Mouse (Mus musculus): ENCODE results near the gene Sfrp4. TPM values are rescaled to one million over a fixed set of nuclear protein-coding genes. Genes with fewer than 3 reads are reported as not detected.
A peak's percentile ranks its signal among the peaks of the same experiment; 100 is the strongest.
"Not testable (repeated sequence)": the region's sequence is repeated elsewhere in the genome, so short reads cannot be mapped to it uniquely, and the experiment has no call there.

The Sfrp4 gene
- total RNA-seq (2014; rRNA removed) (1.7 and 2.2 TPM in 2 replicates), polyA plus RNA-seq (2015; fragmentation: Nextera tagmentation; extraction: Ambion mirVana) (1.5 and 3.0 TPM in 2 replicates)

GRCm38 (mm10) chr13:19622573-19623227 is at the start of gene Sfrp4:
Gene Sfrp4, plus strand, starts transcription at chr13:19623104.
- WGBS: 2% methylated on average over 25 of the region's 25 CpGs
- DNase-seq: peak; percentile 63
- peak; percentile 61 for ATAC-seq

DNA sequence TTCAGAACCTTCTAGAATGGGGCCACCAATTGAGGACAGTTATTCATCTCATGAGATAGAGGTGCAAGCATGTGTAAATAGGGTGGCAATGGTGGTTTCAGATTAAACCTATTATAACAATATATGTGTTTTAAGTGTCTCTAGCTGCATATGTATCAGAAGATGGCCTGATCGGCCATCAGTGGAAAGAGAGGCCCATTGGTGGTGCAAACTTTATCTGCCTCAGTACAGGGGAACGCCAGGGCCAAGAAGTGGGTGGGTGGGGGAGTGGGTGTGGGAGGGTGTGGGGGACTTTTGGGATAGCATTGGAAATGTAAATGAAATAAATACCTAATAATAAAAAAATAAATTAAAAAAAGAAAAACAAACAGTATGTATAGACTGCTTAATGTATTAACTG is 48.2 kb upstream of the Sfrp4 start:
- H3K9me3 ChIP-seq (ENCODE audit: low read length); ATAC-seq; H3K4me2 ChIP-seq (ENCODE audit: low read depth); H3K27me3 ChIP-seq (ENCODE audit: insufficient read depth, low read length); H3K36me3 ChIP-seq (ENCODE audit: insufficient read depth); H3K4me3 ChIP-seq (ENCODE audit: low read depth, low read length); H3K27ac ChIP-seq (ENCODE audit: low read depth, low read length); H3K9ac ChIP-seq; DNase-seq; H3K4me1 ChIP-seq (ENCODE audit: insufficient read depth): not testable (repeated sequence)
- 87% methylated on average over 2 of the region's 2 CpGs for WGBS

More at GRCm38 (mm10) chr13:19622573-19623227, at the start of gene Sfrp4:
- Histone ChIP-seq H3K9ac (peak within 1 kb of the TSS; percentile 55), H3K27me3 (ENCODE audit: insufficient read depth, low read length) (0 out of 2 replicates have a peak, but pooled peaks cover 8% of the 10 kb centered on the region), H3K4me3 (ENCODE audit: low read depth, low read length) (peak within 1 kb of the TSS; percentile 46), H3K36me3 (ENCODE audit: insufficient read depth) (no peaks in the 10 kb centered on the region), H3K9me3 (ENCODE audit: low read length) (no peaks in the 10 kb centered on the region), H3K4me2 (ENCODE audit: low read depth) (peak within 1 kb of the TSS; percentile 78), H3K4me1 (ENCODE audit: insufficient read depth) (peaks cover 4% of the 10 kb centered on the region; the same call in 1 of the 2 replicates), H3K27ac (ENCODE audit: low read depth, low read length) (no peak within 1 kb of the TSS)
- peak; percentile 48 for TF ChIP-seq CTCF (IDR thresholded peaks at IDR 0.05; ENCODE audit: low read depth)

GRCm38 (mm10) chr13:19575947-19576346 is 47.0 kb upstream of the Sfrp4 start:
- Histone ChIP-seq H3K9ac (no peak overlapping the region), H3K4me2 (ENCODE audit: low read depth) (no peak overlapping the region), H3K27me3 (ENCODE audit: insufficient read depth, low read length) (no peaks in the 10 kb centered on the region), H3K4me3 (ENCODE audit: low read depth, low read length) (no peak overlapping the region), H3K27ac (ENCODE audit: low read depth, low read length) (no peak overlapping the region), H3K4me1 (ENCODE audit: insufficient read depth) (no peaks in the 10 kb centered on the region), H3K36me3 (ENCODE audit: insufficient read depth) (no peaks in the 10 kb centered on the region), H3K9me3 (ENCODE audit: low read length) (no peaks in the 10 kb centered on the region)
- DNase-seq (no peak), ATAC-seq (no peak)
- no peak for TF ChIP-seq CTCF (IDR thresholded peaks at IDR 0.05; ENCODE audit: low read depth)
- 93% methylated on average over 3 of the region's 3 CpGs for WGBS

DNA sequence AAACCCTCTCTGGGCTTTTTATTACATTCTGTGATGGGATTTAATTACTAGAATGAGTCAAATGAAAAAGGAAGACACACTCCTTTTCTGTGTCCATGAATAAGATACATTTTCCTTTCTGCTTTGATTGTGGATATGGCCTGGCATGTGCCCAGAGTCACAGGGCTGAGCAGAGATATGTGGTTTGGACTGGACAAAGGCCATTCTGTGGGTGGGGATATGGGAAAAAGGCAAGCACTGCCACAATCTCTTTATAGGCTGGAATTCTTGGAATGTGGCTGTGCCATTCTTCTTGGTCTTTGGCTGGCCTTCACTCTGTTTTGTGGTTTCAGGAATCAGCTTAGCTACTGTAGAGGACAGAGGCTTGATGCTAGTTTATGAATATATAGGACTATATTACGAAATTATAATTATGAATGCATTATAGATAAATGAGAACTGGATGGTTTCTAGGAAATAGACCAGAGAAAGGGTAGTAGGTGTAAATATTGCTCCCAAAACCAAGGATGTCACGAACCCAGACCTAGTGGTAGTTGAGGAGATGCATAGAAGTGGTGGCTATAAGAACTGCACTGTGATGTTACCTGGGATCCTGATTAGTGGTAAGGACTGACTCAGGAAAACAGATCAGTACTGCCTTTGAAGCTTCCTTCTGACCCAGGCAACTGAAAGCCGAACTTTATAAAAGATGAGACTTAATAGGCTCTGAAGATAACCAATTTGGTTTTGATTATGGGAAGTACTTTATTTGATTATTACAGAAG is 31.7 kb upstream of the Sfrp4 start:
- Histone ChIP-seq H3K4me3 (ENCODE audit: low read depth, low read length) (no peak overlapping the region), H3K36me3 (ENCODE audit: insufficient read depth) (peaks cover 3% of the 10 kb centered on the region; the same call in 1 of the 2 replicates), H3K4me1 (ENCODE audit: insufficient read depth) (no peaks in the 10 kb centered on the region), H3K27me3 (ENCODE audit: insufficient read depth, low read length) (no peaks in the 10 kb centered on the region), H3K9ac (no peak overlapping the region), H3K4me2 (ENCODE audit: low read depth) (no peak overlapping the region), H3K9me3 (ENCODE audit: low read length) (no peaks in the 10 kb centered on the region), H3K27ac (ENCODE audit: low read depth, low read length) (no peak overlapping the region)
- no peak for TF ChIP-seq CTCF (IDR thresholded peaks at IDR 0.05; ENCODE audit: low read depth)
- ATAC-seq: no peak
- DNase-seq: no peak
- 91% methylated on average over 3 of the region's 3 CpGs for WGBS

DNA sequence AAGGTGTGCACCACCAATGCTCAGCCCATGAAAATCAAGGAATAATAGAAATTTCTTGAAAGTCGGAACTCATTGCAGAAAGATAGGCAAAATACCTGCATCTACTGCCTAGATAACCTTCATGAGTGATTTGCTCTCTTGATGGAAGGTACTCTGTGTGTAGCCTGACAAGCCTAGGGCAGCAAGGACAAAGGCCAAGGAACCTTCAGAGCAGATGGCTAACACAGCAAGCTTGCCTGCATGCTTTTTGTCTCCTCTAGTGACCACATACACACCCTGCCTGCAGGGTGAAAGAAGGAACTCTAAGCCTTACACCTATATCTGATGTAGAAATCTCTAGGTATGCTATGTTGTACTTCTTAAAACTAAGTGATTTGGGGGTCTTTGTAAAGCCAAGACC is 27.8 kb upstream of the Sfrp4 start:
- no peak overlapping the region for H3K4me3 ChIP-seq (ENCODE audit: low read depth, low read length)
- no peak overlapping the region for H3K4me2 ChIP-seq (ENCODE audit: low read depth)
- DNase-seq: no peak
- no peaks in the 10 kb centered on the region for H3K4me1 ChIP-seq (ENCODE audit: insufficient read depth)
- H3K27ac ChIP-seq (ENCODE audit: low read depth, low read length): no peak overlapping the region
- H3K9me3 ChIP-seq (ENCODE audit: low read length): no peaks in the 10 kb centered on the region
- no peaks in the 10 kb centered on the region for H3K27me3 ChIP-seq (ENCODE audit: insufficient read depth, low read length)
- no peak for ATAC-seq
- TF ChIP-seq CTCF (IDR thresholded peaks at IDR 0.05; ENCODE audit: low read depth): no peak
- no peak overlapping the region for H3K9ac ChIP-seq
- 98% methylated on average over 1 of the region's 1 CpGs for WGBS
- peaks cover 3% of the 10 kb centered on the region; the same call in 1 of the 2 replicates for H3K36me3 ChIP-seq (ENCODE audit: insufficient read depth)

- 80% methylated on average over 6 of the region's 6 CpGs for WGBS
Observed at GRCm38 (mm10) chr13:19599242-19599641, 23.7 kb upstream of the Sfrp4 start.

GRCm38 (mm10) chr13:19602531-19602930 is 20.4 kb upstream of the Sfrp4 start:
- TF ChIP-seq CTCF (IDR thresholded peaks at IDR 0.05; ENCODE audit: low read depth): no peak
- no peak for DNase-seq
- WGBS: 21% methylated on average over 1 of the region's 1 CpGs
- ATAC-seq: no peak
- Histone ChIP-seq H3K4me1 (ENCODE audit: insufficient read depth) (no peaks in the 10 kb centered on the region), H3K36me3 (ENCODE audit: insufficient read depth) (no peaks in the 10 kb centered on the region), H3K27me3 (ENCODE audit: insufficient read depth, low read length) (no peaks in the 10 kb centered on the region), H3K27ac (ENCODE audit: low read depth, low read length) (no peak overlapping the region), H3K4me3 (ENCODE audit: low read depth, low read length) (no peak overlapping the region), H3K9ac (no peak overlapping the region), H3K4me2 (ENCODE audit: low read depth) (no peak overlapping the region), H3K9me3 (ENCODE audit: low read length) (no peaks in the 10 kb centered on the region)

More at GRCm38 (mm10) chr13:19599242-19599641, 23.7 kb upstream of the Sfrp4 start:
- no peaks in the 10 kb centered on the region for H3K36me3 ChIP-seq (ENCODE audit: insufficient read depth)
- no peaks in the 10 kb centered on the region for H3K9me3 ChIP-seq (ENCODE audit: low read length)
- H3K4me3 ChIP-seq (ENCODE audit: low read depth, low read length): no peak overlapping the region
- H3K4me2 ChIP-seq (ENCODE audit: low read depth): no peak overlapping the region
- ATAC-seq (no peak), DNase-seq (no peak)
- H3K27me3 ChIP-seq (ENCODE audit: insufficient read depth, low read length): no peaks in the 10 kb centered on the region
- H3K27ac ChIP-seq (ENCODE audit: low read depth, low read length): no peak overlapping the region
- no peaks in the 10 kb centered on the region for H3K4me1 ChIP-seq (ENCODE audit: insufficient read depth)
- H3K9ac ChIP-seq: no peak overlapping the region
- TF ChIP-seq CTCF (IDR thresholded peaks at IDR 0.05; ENCODE audit: low read depth): no peak
